Mouse (Mus musculus) C2C12 (cell line): ENCODE data around the gene Cacna1g. TPM values are rescaled to one million over a fixed set of nuclear protein-coding genes. Genes with fewer than 3 reads are reported as not detected.
A peak's percentile ranks its signal among the peaks of the same experiment; 100 is the strongest.

Experiments used
- H3K27me3 ChIP-seq: one replicate; pipeline ENCODE4 v1.6.1; 2011; ENCODE audit not compliant: control insufficient read depth, insufficient read depth, insufficient read length
- H3K36me3 ChIP-seq: one replicate; pipeline ENCODE4 v1.6.1; 2011; ENCODE audit not compliant: control insufficient read depth, insufficient read depth
- H3K4me3 ChIP-seq: one replicate; pipeline ENCODE4 v1.5.1; 2011; ENCODE audit warnings: mild to moderate bottlenecking, control low read depth; ENCODE audit not compliant: poor library complexity, insufficient read depth, severe bottlenecking
- H3K79me2 ChIP-seq: one replicate; pipeline ENCODE4 v1.6.1; 2011; ENCODE audit not compliant: control insufficient read depth, insufficient read depth
- H3K79me3 ChIP-seq: one replicate; pipeline ENCODE4 v1.6.1; 2011; ENCODE audit warnings: low read depth, control low read depth
- H3ac ChIP-seq: one replicate; pipeline ENCODE3; 2011; ENCODE audit warnings: low read depth; ENCODE audit not compliant: control insufficient read depth, insufficient read length
- CEBPB ChIP-seq: IDR thresholded peaks from one replicate; pipeline ENCODE4 v1.6.1; 2011; ENCODE audit warnings: low read depth, mild to moderate bottlenecking, control low read depth, moderate library complexity
- CTCF ChIP-seq: IDR thresholded peaks from one replicate; pipeline ENCODE4 v1.5.1; 2011; ENCODE audit not compliant: control insufficient read depth, insufficient read depth, insufficient read length
- FOSL1 ChIP-seq: IDR thresholded peaks from one replicate; pipeline ENCODE4 v1.8.0; 2011; ENCODE audit warnings: mild to moderate bottlenecking, low read length; ENCODE audit not compliant: poor library complexity, insufficient read depth, severe bottlenecking
- MAX ChIP-seq: IDR thresholded peaks from one replicate; pipeline ENCODE4 v1.6.1; 2011; ENCODE audit warnings: mild to moderate bottlenecking, control low read depth
- MYOD1 ChIP-seq: IDR thresholded peaks from one replicate; pipeline ENCODE4 v1.6.1; 2011; ENCODE audit warnings: low read depth; ENCODE audit not compliant: control insufficient read depth, insufficient read length
- MYOG ChIP-seq: IDR thresholded peaks from one replicate; pipeline ENCODE4 v1.6.1; 2011; ENCODE audit not compliant: control insufficient read depth, insufficient read length; ENCODE audit errors: extremely low read depth
- USF1 ChIP-seq: IDR thresholded peaks from one replicate; pipeline ENCODE4 v1.6.1; 2011; ENCODE audit warnings: low read depth, mild to moderate bottlenecking, control low read depth, moderate library complexity
- polyA plus RNA-seq: library from polyadenylated mRNA; unstranded; fragments of >200 nt; fragmentation: generic; extraction: Trizol; gene quantifications from one replicate; pipeline ENCODE4 v1.2.1, GENCODE M21; 2012; ENCODE audit warnings: missing spikeins

Cacna1g gene
- polyA plus RNA-seq, 1 experiment = 0.04 TPM

DNA sequence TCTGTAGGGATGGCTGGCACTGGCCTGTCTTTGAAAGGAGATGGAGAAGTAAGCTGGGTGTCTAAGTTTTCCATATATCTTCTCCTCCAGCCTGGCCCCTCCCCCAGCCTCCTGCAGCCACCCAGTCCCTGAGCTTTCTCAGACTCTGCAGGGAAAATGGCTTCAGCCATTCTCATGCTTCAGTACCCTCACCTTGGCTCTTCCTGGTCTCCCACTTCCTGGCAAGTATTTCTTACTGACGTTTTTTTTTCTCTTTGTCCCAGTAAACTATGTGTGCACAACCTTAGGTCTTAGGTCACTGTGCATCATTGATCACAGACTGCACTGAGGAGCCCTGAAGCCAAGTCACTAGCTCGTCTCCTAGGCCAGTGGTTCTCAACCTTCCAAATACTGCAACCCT, 94.9 kb downstream of the Cacna1g start:
- no peaks in the 10 kb centered on the region for H3K79me2 ChIP-seq
- TF ChIP-seq USF1 (no peak), MAX (no peak), CTCF (no peak), MYOD1 (no peak), FOSL1 (no peak), MYOG (no peak), CEBPB (no peak)
- no peak overlapping the region for H3K4me3 ChIP-seq
- no peaks in the 10 kb centered on the region for H3K36me3 ChIP-seq
- H3K27me3 ChIP-seq = no peaks in the 10 kb centered on the region
- no peaks in the 10 kb centered on the region for H3K79me3 ChIP-seq
- H3ac ChIP-seq = no peak overlapping the region

DNA sequence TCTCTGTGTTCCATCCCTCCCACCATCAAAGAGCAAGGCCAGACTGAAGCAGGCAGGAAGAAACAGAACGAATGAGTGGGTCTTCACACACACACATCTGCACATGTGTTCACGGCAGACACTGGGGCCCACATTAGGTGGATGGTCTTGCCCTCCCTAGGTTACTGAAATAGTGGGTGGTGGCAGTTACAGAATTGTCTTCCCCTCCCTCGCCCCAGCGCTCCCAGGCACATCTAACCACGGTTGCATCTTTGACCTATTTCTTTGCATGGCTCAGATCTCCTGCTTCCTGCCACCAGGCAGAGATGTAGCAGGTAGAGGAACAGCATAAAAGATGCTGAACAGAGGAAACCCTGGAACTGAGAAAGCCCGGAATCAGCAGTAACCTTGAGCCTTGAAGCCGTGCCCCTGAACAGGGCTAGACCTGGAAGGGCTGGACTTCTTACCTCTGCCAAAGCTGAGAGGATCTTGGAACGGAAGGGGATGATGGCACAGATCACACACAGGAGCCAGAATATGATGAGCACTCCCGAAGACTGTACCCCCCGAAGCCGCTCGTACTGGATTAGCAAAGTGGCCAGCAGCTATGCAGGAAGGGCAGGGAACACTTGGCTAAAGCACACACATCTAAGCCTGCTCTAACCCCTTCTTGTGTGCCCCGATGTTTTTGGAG, 99.6 kb downstream of the Cacna1g start:
- TF ChIP-seq MAX = no peak
- no peak for TF ChIP-seq FOSL1
- TF ChIP-seq MYOD1 = no peak
- TF ChIP-seq CEBPB = no peak
- TF ChIP-seq CTCF = no peak
- TF ChIP-seq USF1 = no peak
- no peak for TF ChIP-seq MYOG
- Histone ChIP-seq H3K4me3 (no peak overlapping the region), H3K79me2 (no peaks in the 10 kb centered on the region), H3ac (no peak overlapping the region), H3K36me3 (no peaks in the 10 kb centered on the region), H3K27me3 (no peaks in the 10 kb centered on the region), H3K79me3 (no peaks in the 10 kb centered on the region)

DNA sequence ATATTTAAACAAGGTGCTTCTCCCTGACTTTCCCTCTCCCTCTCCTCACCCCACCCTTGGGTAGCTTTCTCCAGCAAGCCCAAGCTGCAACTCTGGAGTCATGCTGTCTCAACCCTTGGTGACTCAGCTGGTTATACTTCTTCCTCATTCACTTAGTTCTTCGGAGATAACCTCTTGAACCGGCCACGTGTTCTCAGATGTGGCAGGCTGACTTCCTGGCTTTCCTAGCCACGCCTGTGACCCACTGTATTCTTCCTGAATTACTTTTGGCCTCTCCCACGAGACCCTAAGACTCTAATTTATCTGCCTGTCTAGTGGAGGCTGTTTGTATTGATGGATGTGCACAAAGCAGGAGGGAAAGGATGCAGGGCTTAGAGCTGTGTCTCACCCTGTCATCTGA, 103.2 kb downstream of the Cacna1g start:
- no peaks in the 10 kb centered on the region for H3K27me3 ChIP-seq
- H3K79me3 ChIP-seq = no peaks in the 10 kb centered on the region
- H3K79me2 ChIP-seq = no peaks in the 10 kb centered on the region
- no peak overlapping the region for H3K4me3 ChIP-seq
- H3ac ChIP-seq = no peak overlapping the region
- H3K36me3 ChIP-seq = no peaks in the 10 kb centered on the region
- TF ChIP-seq USF1 (peak; percentile 75), MYOD1 (no peak), MAX (peak; percentile 71), CEBPB (no peak), MYOG (no peak), CTCF (no peak), FOSL1 (no peak)

DNA sequence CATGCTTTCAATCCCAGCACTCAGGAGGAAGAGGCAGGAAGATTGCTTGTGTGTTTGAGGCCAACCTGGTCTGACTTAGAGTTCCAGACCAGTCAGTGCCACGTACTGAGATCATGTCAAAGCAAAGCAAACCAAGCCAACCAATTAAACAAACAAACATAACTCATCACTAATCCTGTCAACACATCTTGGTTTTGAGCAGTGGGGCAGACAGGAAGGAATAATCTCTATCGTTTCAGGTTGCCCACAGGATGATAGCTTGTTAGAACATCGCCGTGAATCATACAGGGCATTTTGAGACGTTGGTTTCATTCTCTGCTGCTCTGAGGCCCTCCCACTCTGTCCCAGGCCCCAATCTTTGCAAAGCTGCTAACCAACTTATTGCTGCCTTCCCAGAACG, 104.0 kb downstream of the Cacna1g start:
- TF ChIP-seq MAX = no peak
- no peak for TF ChIP-seq CEBPB
- no peak for TF ChIP-seq MYOG
- TF ChIP-seq FOSL1 = no peak
- no peak for TF ChIP-seq USF1

DNA sequence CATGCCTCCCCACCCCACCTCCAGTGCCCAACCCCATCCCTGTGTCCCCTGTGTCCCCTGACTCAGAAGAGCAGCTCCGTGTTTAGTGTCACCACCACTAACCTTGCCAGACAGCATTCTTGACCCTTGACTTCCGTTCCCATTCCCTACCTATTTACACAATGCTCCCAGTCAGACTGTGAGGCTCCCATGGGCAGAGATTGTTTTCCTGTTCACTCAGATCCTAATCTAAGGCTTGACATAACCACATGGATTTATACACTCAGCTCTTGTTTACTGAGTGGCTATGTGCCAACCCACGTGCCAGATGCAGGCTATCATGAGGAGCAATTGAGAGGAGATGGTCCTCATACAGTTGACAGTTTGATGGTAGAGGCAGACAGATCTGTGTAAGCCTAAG, 108.7 kb downstream of the Cacna1g start:
- Histone ChIP-seq H3K27me3 (no peaks in the 10 kb centered on the region), H3K79me2 (no peaks in the 10 kb centered on the region), H3ac (no peak overlapping the region), H3K36me3 (no peaks in the 10 kb centered on the region), H3K79me3 (no peaks in the 10 kb centered on the region), H3K4me3 (no peak overlapping the region)
- TF ChIP-seq USF1 (no peak), MYOD1 (no peak), FOSL1 (no peak), MYOG (no peak), CEBPB (no peak)

More for the DNA sequence above, 104.0 kb downstream of the Cacna1g start:
- no peaks in the 10 kb centered on the region for H3K79me2 ChIP-seq
- no peaks in the 10 kb centered on the region for H3K36me3 ChIP-seq
- H3ac ChIP-seq = no peak overlapping the region
- no peaks in the 10 kb centered on the region for H3K27me3 ChIP-seq
- H3K4me3 ChIP-seq = no peak overlapping the region
- H3K79me3 ChIP-seq = no peaks in the 10 kb centered on the region

DNA sequence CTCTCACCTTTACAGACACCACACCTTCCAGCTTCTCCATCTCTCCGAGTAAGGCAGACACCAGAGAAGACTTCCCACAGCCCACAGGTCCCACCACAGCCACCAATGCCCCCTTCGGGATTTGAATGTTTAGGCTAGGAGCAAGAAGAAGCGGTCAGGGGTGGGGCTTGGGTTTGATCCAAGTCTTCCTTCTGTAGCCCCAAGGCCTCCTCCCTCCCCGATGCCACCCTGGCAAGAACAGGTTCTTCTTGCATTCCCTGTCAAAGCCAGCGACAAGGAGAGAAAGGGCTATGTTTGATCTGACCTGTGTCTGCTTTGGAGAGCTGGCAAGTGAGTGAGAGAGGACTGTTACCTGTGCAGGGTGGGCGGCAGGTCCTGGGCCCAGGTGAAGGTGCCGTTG, 110.3 kb downstream of the Cacna1g start:
- Histone ChIP-seq H3K4me3 (no peak overlapping the region), H3K79me3 (no peaks in the 10 kb centered on the region), H3K27me3 (peaks cover 9% of the 10 kb centered on the region), H3K36me3 (no peaks in the 10 kb centered on the region), H3ac (no peak overlapping the region), H3K79me2 (no peaks in the 10 kb centered on the region)
- no peak for TF ChIP-seq CTCF
- TF ChIP-seq MAX = no peak
- no peak for TF ChIP-seq MYOD1
